Mouse (Mus musculus) embryonic stem cell, embryonic (primary cell): ENCODE measurements around the gene Krtap13.
"Not testable (repeated sequence)": the region's sequence is repeated elsewhere in the genome, so short reads cannot be mapped to it uniquely, and the experiment has no call there.

ENCODE experiments used
- CTCF ChIA-PET, 4 experiments: fragments of 300-600 bp in 2 of 4; fragments of 350-600 bp in 2 of 4; sonication (Branson Sonifier 250); formaldehyde crosslinking; loops; one replicate each; lab custom pipeline; 2022; ENCODE audit warnings: inconsistent platforms in 2 of 4; lab: Charles Lee
- POLR2A ChIA-PET, 4 experiments: fragments of 300-600 bp in 2 of 4; fragments of 350-600 bp in 2 of 4; sonication (Branson Sonifier 250); formaldehyde crosslinking; loops; one replicate each; lab custom pipeline; 2022; ENCODE audit warnings: antibody characterized with exemption in 4 of 4, inconsistent platforms in 1 of 4; lab: Charles Lee

Krtap13 gene

GRCm38 (mm10) chr16:88751535-88751934 lies at the start of gene Krtap13:
Krtap13 (minus strand) TSS chr16:88751635.
- CTCF ChIA-PET, POLR2A ChIA-PET: not testable (repeated sequence)

GRCm38 (mm10) chr16:88786786-88787185 lies 35.4 kb upstream of the Krtap13 start:
- ChIA-PET POLR2A (no interaction called here), CTCF (no interaction called here)

GRCm38 (mm10) chr16:88777596-88777995 lies 26.2 kb upstream of the Krtap13 start, which contains the start of gene Gm5965:
Gm5965 (plus strand) TSS chr16:88777896.
- ChIA-PET CTCF (no interaction called here), POLR2A (no interaction called here)

GRCm38 (mm10) chr16:88774106-88774505 lies 22.7 kb upstream of the Krtap13 start, which contains the start of gene 2310057N15Rik:
2310057N15Rik (minus strand) TSS chr16:88774206.
- POLR2A ChIA-PET = no interaction called here
- CTCF ChIA-PET = no interaction called here

GRCm38 (mm10) chr16:88758547-88758946 lies 7.1 kb upstream of the Krtap13 start, which contains the start of gene 2310034C09Rik:
2310034C09Rik (plus strand) TSS chr16:88758847.
- CTCF ChIA-PET, POLR2A ChIA-PET: not testable (repeated sequence)

- ChIA-PET POLR2A (no interaction called here), CTCF (no interaction called here)
Measured at GRCm38 (mm10) chr16:88747943-88748342, 3.5 kb downstream of the Krtap13 start.

GRCm38 (mm10) chr16:88744750-88745340 lies 6.6 kb downstream of the Krtap13 start:
- CTCF ChIA-PET = no interaction called here
- POLR2A ChIA-PET = interaction anchor here in 1 of 4 experiments (0.6 kb wide), 1 partner anchor 169 kb away, joined by 3 read pairs; no protein-coding TSS in a partner anchor

GRCm38 (mm10) chr16:88735391-88735790 lies 16.0 kb downstream of the Krtap13 start:
- CTCF ChIA-PET = no interaction called here
- POLR2A ChIA-PET = no interaction called here

- ChIA-PET POLR2A (no interaction called here), CTCF (no interaction called here)
Measured at GRCm38 (mm10) chr16:88728812-88729275, 22.6 kb downstream of the Krtap13 start, which contains the start of gene Krtap13-1. Krtap13-1 (plus strand) TSS chr16:88728862.

GRCm38 (mm10) chr16:88720031-88720430 lies 31.4 kb downstream of the Krtap13 start:
- POLR2A ChIA-PET = interaction anchor here in 3 of 4 experiments (0.5 to 2.1 kb wide), 4 partner anchors 11 to 1148 kb away, joined by 3 to 4 read pairs (median 4); no protein-coding TSS in a partner anchor
- CTCF ChIA-PET = no interaction called here

- CTCF ChIA-PET = no interaction called here
Measured at GRCm38 (mm10) chr16:88716549-88716948, 34.9 kb downstream of the Krtap13 start.

GRCm38 (mm10) chr16:88711245-88711644 lies 40.2 kb downstream of the Krtap13 start:
- POLR2A ChIA-PET = no interaction called here
- CTCF ChIA-PET = interaction anchor here in 1 of 4 experiments (0.6 kb wide), 1 partner anchor 709 kb away, joined by 3 read pairs; no protein-coding TSS in a partner anchor

More at GRCm38 (mm10) chr16:88716549-88716948, 34.9 kb downstream of the Krtap13 start:
- POLR2A ChIA-PET = no interaction called here

GRCm38 (mm10) chr16:88710757-88711156 lies 40.7 kb downstream of the Krtap13 start:
- ChIA-PET POLR2A (no interaction called here), CTCF (interaction anchor here in 1 of 4 experiments (0.6 kb wide), 1 partner anchor 710 kb away, joined by 3 read pairs; no protein-coding TSS in a partner anchor)

GRCm38 (mm10) chr16:88707496-88708012 lies 43.9 kb downstream of the Krtap13 start, which contains the start of gene 2310061N02Rik:
2310061N02Rik (minus strand) TSS chr16:88707962.
- ChIA-PET POLR2A (no interaction called here), CTCF (no interaction called here)

- ChIA-PET CTCF (interaction anchor here in 1 of 4 experiments (0.6 kb wide), 1 partner anchor 37 kb away, joined by 3 read pairs; no protein-coding TSS in a partner anchor), POLR2A (no interaction called here)
Measured at GRCm38 (mm10) chr16:88701072-88701864, 50.2 kb downstream of the Krtap13 start.
